Mouse (Mus musculus): ENCODE measurements around the gene Armh1. TPM values are rescaled to one million over a fixed set of nuclear protein-coding genes. Genes with fewer than 3 reads are reported as not detected.

The Armh1 gene
- under 1 TPM; 0.15 to 0.33 TPM for total RNA-seq (2021)
- long read RNA-seq, experiment 1 = 0 reads
- long read RNA-seq, experiment 2 = 0 reads

DNA sequence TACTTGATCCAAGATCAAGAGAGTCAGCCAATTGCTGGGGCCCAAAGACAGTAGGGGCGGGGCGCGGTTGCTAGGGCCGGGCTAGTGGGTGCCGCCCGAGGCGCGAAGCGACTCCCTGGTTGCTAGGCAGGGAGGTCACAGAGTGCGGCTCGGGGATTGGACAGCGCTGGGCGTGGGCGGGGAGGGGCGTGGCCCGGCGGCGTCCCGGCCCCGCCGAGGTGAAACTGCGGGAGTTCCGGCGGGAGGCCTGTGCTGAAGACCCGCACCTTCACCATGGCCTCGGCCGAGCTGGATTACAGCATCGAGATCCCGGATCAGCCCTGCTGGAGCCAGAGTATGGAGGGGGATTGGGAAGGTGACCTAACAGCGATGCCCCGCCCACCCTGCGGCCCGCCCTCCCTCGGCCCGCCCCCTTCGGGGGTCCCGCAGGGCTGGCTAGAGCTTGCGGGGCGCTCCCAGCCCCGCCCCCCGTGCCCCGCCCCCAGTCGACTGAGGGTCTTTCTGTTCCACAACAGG is at the start of gene Armh1, which contains the start of gene Tmem53:
TSS of gene Armh1 (minus strand) at position 325 of the 516 bp plus-strand sequence.
TSS of gene Tmem53 (plus strand) at position 151 of the 516 bp plus-strand sequence.
- intact Hi-C loops (cut with DNase I) = no loop called here
- peak; percentile 91 to 93 for DNase-seq

DNA sequence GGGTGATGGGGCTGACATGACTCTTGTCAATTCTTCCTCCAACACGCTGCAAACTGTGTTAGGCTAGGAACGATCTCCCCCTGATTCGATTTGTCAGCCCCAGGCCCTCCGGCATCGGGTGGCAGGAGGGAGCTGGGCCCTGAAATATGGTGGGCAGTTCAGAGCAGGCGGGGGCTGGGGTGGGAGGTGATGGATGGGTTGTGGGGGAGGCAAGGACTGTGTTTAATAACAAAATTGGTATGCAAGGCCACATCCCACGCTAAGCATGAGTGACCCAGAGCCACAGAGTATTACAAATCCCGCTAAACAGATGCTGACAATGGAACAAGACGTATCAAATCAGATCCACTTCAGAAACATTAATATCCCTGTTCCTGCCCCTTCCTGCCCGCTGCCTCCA is 48.0 kb upstream of the Armh1 start:
- intact Hi-C loops (cut with DNase I) = no loop called here
- no peak for DNase-seq

DNA sequence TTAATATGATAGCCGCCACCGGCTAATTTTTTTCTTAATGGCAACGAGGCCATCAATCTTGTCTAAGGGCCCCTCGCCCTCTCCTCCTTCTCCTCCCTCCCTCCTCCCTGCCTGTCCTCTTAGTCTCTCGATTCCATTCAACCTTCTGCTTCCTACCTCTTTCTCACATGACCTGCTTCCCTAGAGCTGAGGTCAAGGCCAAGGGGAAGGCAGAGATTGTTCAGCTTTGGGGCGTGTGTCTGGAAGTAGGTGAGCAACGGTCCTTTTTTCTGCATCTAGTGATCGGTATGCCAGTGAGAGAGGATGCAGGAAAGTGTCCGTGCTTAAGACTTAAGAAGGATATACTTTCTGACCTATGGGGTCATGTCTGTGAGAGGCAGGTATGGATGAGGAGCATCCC is 45.9 kb upstream of the Armh1 start:
- no peak for DNase-seq
- intact Hi-C loops (cut with DNase I) = no loop called here

DNA sequence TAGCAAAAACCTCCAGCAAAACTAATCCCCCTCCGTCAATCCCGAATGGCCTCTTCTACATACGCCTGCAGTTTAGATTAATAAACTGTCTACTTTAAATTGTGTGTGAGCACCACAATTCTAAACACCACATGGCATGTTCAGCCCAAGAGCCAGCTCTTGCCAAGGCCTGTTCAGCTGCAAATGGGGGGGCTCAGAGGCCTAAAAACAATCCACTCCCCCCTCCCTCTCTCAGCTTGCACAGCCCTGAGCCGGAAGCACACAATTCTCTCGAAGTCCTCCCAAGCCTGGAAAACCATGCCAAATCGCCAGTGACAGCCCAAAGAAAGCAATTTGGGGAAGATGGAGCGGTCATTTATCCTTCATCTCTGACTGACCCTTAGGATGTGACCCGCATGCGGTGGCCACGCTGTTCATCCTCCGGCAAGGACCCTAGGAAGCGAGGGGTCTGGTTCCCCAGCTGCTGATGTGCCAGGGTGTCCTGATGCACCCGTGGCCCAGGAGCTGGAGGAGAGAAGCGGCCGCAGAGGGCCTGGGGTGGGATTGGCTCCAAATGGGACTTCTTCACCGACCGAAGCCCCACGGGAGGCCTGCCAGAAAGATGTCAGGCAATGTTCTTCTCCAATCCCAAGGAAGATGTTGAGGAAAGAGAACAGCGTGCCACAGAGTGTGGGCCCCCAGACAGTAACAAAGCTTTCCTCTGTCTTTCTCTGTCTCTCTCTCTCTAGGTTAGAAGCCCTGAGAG is 45.1 kb upstream of the Armh1 start:
- DNase-seq = no peak
- intact Hi-C loops (cut with DNase I) = no loop called here

DNA sequence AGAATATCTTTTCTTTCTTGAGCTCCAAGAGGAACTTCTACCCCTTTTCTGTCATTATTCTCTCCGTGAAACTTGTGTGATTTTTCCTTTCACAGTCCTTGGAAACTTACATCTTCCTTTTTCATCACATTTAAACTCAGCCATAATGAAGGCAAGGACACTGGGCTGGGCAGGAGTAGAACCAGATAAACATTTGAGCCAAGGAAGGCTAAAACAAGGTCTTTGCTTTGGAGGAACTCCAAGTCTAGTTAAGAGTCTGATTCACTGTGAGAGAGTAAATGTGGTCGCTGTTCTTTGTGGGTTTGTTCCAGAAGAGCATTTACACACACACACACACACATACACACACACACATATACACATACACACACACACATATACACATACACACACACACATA is 39.8 kb upstream of the Armh1 start:
- no peak for DNase-seq
- intact Hi-C loops (cut with DNase I) = no loop called here

DNA sequence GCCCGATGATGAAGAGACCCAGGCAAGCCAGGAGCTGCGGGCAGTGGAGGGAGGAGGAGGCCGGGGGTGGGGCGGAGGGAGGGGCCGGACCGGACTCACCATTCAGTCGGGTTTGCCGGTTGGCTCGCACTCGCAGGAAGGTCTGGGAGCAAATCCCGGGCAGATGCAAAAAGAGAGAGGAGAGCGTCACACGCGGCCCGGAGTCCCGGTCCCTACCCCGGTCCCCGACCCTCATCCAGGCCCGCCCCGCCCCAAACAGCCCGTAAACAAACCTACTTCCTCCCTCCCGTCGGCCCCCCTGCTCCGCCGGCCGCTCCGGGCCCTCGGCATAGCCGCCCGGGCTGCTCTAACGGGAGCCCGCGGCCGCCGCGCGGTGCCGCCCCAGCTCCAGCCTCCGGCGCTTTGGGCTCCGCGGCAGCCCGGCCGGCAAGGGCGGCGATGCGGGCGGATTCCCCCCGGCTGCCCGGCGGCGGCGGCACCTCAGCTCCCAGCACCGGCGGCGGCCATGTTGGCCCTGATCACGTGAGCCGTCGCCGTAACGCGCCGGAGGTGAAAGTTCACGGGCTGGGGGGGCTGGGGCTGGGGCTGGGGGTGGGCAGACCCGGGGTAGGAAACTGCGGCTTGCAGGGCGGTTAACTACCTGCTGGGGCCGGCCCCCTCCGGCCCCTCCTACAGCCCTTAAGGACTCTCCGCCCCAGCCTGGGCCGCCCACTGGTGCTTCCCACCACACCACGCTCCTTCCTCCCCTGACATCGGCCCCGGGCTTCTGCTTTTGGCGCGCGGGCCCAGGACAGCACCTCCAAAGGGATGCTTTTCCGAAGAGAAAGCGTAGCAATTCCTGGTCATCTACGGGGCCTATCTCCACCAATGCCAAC is 37.2 kb upstream of the Armh1 start:
- peak; percentile 80 to 82 for DNase-seq
- intact Hi-C loops (cut with DNase I) = no loop called here

DNA sequence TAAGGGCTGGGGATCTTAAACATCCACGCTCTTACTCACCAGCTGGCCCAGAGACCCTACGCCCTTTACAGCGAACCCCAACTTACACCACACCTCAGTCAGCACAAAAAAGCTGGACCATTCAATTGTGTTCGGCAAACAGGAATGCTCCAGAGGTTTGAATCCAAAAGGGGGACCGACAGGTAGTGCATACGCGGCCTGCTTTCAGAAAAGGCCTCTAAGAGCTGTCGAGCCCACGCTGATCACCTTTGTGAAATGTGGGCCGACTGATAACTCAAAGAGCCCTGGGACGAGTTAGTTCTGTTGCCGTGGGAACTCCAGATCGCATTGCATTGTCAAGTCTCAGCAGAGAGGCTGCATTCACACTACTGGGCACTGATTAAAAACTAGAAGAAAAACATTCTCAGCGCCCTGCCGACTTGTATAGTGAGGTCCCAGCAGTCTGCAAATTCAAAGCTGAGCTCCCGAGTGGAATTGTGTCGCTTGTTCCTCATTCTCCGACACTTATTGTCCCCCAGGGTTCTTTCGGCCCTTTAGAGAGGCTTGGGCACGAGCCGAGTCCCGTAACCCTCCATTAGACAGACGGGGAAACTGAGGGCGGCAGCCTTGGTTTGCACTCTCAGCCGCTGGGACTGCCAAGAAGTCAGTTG is 36.5 kb upstream of the Armh1 start:
- intact Hi-C loops (cut with DNase I) = no loop called here

DNA sequence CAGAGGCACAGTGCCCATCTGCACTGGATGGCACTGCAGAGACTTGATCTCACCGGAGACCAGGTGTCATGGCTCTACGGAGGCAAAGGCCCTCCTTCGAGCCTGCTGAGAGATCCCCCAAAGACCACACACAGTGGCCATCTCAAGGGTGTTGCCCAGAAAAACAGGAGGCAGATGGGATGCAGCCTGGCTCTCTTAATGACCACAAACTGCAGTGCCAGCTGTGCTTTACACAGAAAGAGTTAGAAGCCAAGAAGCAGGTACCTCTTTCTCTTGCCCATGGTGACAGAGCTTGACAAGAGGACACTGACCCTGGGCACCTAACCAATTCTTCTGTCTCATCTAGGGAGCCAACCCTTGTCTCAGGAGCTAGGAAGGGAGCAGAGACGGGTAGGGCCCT is 32.4 kb upstream of the Armh1 start:
- DNase-seq = no peak
- intact Hi-C loops (cut with DNase I) = no loop called here

More for the DNA sequence above, 36.5 kb upstream of the Armh1 start:
- no peak for DNase-seq

DNA sequence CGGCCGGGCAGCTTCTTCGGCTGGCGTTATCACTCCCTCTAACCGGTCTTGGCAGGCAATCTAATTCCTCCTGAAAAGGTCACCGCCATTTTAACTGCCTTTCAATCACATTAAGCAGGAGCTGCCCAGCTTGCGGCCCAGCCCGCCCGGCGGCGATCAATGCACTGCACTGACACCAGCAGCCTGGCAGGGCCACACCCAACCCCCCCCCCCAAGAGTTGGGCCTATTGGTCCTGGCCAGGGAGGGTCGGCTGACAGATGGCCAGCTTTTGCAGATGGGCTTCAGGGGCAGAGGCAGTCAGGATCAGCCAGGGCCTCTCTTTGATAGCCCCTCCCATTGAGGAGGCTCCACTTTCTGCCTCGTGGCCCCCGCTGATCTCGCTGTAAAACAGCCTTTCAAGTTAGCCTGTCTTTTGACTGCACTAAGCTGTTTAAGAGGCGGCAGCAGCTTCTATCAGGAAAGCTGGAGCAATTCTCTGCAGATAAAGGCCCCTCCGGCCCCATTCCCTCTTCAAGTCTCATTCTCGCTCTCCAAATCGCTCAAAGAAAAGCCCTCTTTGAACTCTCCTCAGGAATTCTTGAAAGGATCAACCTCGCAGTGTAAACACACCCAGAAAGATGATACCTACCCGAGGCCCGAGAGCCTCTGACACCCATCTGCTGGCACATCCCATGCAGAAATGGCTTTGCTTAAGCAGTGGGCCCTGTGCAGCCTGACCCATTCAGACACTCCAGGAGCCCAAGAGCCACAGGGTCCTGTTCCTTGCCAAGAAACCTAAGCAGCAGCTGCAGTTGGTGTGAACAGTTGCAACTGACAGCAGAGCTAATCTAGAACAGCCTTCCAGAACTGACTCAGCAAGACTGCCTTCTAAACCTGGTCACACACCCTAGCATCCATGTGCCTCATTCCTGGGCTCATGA is 31.6 kb upstream of the Armh1 start:
- intact Hi-C loops (cut with DNase I) = no loop called here
- DNase-seq = no peak

DNA sequence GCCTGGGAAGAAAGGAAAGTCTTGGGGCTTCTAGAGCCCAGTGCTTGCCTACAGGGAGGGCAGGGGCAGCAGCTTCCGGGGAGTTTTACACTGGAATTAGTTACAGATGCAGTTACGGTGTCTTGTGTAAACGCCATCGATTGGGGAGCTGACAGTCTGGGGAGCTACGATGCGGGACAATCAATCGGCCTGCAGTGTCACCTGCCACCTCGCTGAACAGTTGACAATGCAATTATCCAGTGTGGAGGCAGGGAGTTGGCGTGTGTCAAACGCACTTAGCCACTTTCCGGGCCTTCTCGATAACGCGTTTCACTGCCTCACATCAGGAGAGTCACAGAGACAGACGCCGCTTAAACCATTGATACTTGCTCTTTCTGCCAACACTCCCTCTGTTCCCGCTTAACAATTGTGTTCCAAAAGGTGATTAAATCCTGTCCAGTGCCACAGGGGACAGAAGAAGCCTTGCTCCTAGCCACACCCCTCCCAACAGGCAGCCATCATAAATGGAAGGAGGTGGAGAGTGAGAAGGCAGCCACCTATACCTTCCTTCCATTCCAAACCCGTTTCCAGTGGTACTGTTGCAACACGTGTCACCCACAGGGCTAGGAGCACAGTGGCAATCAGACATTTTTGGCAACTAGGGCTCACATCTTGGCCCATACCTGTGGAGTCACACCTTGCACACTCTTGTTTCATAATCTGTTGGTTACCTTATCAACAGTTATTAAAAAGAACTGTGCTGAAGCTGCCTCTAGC is 29.3 kb upstream of the Armh1 start:
- intact Hi-C loops (cut with DNase I) = no loop called here
- no peak for DNase-seq

DNA sequence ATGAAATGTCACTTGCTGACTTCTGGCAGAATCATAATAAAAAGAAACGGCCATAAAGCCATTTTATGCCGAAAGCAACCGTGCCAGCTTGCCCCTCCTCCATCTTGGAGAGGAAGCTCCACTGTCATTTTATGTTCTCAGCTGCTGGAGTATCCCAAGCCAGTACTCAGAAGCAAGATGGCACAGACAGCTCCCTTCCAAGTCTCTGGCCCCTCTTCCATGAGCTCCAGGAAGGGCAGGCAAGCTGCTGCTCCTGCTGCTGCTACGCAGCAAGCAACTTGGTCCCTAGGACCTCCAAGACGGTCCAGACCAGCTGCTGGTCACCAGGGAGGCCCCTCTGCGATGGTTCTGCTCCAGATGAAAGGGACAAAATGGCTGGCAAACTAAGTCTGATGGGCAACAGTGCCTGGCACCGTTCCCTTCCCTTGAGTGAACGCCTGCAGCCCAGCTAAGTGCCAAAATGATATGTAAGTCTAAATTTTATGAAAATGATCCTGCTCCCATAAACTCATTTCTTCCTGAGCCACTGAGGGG is 28.5 kb upstream of the Armh1 start:
- no peak for DNase-seq
- intact Hi-C loops (cut with DNase I) = no loop called here

DNA sequence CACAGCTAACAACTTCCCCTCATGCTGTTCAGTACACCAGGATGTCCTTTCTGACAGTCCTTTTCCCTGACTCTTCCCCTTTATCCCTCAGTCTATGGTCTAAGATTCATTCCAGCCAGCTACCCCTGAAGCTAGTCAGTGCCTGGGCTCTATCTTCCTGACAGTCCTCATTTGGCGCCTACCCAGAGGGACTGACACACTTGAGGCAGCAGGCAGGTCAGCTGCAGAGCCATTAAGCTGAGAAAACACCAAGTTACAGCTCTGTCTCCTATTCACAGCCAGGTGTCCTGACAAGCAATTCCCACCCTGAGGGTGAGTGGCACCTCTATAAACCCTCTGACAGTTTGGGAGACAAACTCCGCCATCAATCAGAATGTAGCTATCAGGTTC is 27.3 kb upstream of the Armh1 start:
- DNase-seq = no peak
- intact Hi-C loops (cut with DNase I) = loop anchor here (5.0 kb wide), 1 partner anchor 383 kb away; no protein-coding TSS in a partner anchor

DNA sequence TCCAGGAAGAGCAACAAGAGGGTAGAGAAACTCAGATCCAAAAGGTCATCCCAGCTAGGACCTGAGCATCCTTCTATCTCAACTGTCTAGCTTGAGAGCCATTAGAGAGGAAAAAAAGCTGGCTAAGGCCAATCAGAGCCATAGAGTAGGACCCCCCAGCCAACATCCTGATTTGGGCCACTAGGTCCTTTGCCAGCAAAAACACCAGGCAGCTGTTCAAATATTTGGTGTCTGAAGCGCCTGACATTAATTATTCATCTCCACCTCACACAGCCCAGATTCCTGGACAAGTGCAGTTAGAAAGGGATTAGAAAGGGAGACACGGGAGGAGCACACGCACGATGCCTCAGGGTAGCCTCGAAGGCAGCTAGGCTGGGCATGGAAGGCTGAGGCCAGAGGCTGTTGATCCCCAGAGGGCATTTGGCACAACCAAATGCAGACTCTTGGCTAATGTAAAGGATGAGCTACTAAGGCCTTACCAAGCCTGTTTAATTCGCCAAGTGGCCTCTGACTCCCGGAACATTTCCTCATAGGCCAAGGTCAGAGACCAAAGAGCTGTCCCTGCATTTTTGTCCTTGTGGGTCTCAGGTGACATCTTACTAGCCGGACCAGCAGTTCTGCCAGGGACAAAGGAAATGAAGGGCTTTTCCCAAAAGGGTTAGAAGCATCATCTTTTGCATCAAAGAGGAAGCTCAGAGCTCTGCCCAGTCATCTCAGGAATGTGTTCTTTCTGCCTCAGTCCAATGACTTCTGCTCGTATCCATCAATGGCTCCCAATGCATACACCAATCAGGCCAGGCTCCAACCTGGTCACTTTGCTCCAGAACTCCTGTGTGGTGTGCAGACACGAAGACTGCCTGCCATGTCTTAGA is 26.7 kb upstream of the Armh1 start:
- DNase-seq = no peak
- intact Hi-C loops (cut with DNase I) = loop anchor here (5.0 kb wide), 1 partner anchor 384 kb away; no protein-coding TSS in a partner anchor

DNA sequence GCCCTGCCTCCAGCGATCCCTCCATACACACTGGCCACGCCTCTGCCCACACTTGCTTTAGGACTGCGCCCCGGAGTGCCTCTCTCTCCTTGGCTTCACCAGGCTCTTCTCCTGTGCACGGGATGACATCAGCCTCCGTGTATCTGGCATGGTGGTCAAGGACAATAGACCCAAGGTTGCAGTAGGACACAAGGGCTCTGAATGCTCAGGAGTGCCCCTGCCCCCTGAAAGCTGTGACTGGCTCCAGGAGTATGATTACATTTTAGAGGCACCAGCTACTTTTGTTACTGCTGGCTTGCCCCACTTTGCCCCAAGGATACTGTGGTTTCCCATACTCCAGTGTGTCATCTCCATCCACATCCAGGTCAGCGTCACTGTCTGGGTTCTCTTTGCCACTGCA is 25.8 kb upstream of the Armh1 start:
- no peak for DNase-seq
- intact Hi-C loops (cut with DNase I) = loop anchor here (5.0 kb wide), 1 partner anchor 385 kb away; no protein-coding TSS in a partner anchor

DNA sequence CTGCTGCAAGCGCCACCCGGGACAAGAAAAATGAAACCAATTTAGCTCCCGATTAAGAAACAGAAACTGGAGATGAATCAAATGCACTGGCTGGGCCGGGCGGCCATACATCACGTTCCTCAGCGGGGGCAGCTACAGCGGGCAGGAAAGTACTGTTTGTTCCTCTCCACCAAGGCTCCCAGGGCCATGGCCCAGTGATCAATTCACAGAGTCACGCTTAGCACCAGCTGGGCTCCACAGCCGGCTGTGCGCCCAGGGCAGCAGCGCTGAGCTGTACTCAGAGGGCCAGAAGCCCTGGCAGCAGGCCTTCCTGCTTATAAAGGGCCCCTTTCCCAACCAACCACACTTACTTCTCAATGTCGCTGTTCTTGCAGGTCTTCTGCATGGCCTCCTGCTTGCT is 25.1 kb upstream of the Armh1 start:
- intact Hi-C loops (cut with DNase I) = loop anchor here (5.0 kb wide), 1 partner anchor 385 kb away; no protein-coding TSS in a partner anchor
- DNase-seq = no peak

DNA sequence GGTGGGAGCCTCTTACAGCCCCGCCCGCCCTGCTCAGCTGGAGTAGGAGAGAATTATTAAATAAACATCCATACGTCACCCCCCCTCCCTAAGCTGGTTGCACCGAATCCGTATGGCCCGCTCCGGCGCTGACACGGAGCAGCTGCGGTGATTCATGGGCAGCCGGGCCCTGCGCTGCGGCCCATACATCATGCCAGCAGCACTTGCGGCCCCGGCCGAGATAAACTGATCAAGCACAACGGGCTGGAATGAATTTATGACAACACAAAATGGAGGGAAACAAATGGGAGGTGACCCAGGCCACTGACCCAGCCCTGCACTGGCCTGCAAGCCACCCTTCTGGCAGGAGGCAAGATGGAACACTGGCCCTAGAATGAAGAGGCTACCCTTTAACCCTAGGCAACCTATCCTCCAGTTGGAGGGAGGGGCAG is 24.4 kb upstream of the Armh1 start:
- intact Hi-C loops (cut with DNase I) = loop anchor here (5.0 kb wide), 1 partner anchor 386 kb away; no protein-coding TSS in a partner anchor
- DNase-seq = no peak

DNA sequence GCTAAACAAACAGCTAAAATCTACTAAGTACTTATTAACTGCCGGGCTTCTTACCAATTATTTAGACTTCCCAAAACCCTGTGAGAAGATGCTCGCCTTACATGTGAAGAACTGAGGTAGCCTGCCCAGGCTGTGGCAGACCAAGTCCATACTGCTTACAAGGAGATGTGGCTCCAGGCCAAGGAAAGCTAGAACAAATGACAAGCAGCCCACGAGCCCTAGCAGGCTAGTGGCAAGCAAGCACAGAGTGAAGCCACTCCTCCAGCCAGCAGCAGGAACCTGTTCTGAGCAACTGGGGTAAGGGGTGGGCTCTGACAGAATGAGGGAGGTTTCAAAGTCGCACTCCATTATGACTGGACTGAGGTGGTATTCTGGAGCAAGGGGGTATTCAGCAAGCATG is 22.8 kb upstream of the Armh1 start:
- DNase-seq = peak in 1 of 2 experiments; percentile 39
- intact Hi-C loops (cut with DNase I) = loop anchor here (5.0 kb wide), 2 partner anchors 38 to 388 kb away; no protein-coding TSS in a partner anchor

Data from heart, postnatal 14 days (tissue).